Mouse (Mus musculus): Measurements from ENCODE around the gene Cyp3a25.
"Not testable (repeated sequence)": the region's sequence is repeated elsewhere in the genome, so short reads cannot be mapped to it uniquely, and the experiment has no call there.

The Cyp3a25 gene

GRCm38 (mm10) chr5:146009509-146009908 is at the start of gene Cyp3a25:
Gene Cyp3a25 (minus strand): TSS chr5:146009618.
- not testable (repeated sequence) for DNase-seq

DNA sequence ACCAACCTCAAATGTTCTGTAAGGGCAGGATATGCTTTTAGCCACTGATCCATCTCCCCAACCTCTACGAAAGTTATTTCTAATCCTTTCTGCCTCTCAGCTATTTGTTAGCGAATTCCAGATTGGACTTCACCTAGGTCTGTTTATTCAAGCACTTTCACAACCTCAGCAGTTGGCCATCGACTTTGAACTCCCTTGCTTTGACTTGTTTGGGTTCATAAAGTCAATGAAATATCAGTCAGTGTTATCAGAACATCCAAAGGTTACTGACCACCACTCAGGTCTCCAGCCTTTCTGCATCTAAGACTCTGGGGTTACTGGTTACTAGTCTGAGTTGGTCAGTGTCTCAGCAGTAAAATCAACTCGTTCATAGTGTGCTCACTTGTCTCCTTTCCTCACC is 11.7 kb upstream of the Cyp3a25 start:
- no peak for DNase-seq

GRCm38 (mm10) chr5:146018275-146018674 is 8.9 kb upstream of the Cyp3a25 start:
- no peak for DNase-seq

DNA sequence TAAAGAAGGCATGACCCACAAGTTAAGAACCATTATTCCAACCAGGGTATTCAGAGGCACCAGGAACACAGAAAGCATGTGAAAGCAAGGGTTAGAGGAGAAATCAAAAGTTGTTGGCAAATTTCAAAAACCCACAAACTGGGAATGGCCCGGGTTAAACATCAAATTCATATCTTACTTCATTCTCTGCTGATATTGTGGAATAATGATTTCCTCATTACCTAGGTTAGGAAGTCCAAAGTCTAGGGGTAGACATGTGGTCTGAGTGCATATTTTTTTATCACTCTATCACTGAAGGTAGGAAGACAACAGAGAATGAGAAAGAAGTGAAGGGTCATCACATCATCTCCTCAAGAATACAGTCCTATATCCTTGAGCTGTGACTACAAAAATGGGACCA is 1.8 kb upstream of the Cyp3a25 start:
- no peak for DNase-seq

DNA sequence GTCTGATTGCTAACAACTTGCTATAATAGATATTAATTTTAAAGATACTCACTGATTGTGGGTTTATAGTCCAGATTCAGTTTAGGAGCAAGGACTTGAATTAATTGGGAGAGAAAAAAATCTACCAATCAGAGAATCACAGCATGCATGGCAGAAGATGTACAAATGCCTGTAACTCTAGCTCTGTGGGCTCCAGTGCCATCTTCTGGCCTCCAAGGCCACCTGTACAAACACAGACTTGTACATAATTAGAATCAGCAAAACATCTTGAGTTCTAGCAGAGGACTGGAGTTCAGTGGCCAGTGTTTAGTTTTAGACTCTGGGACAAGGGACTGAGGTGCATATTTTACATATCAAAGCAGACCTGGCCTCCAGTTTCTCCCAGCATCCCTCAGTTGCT is 42.3 kb downstream of the Cyp3a25 start:
- no peak for DNase-seq

All from kidney, postnatal 14 days (tissue).